Mouse (Mus musculus) T-helper 17 cell (primary cell): ENCODE data around the gene Smdt1.
"Not testable (repeated sequence)": the region's sequence is repeated elsewhere in the genome, so short reads cannot be mapped to it uniquely, and the experiment has no call there.

Experiments used
- in situ Hi-C, 2 experiments: fragments of 300-600 bp; cut with MboI, MseI; formaldehyde crosslinking; loops; 1 replicate in 1 of 2; 2 replicates in 1 of 2; pipeline ENCODE4 v1.15.1; 2025; ENCODE audit warnings: high pct_unique_total_duplicates in 2 of 2

Gene Smdt1

DNA sequence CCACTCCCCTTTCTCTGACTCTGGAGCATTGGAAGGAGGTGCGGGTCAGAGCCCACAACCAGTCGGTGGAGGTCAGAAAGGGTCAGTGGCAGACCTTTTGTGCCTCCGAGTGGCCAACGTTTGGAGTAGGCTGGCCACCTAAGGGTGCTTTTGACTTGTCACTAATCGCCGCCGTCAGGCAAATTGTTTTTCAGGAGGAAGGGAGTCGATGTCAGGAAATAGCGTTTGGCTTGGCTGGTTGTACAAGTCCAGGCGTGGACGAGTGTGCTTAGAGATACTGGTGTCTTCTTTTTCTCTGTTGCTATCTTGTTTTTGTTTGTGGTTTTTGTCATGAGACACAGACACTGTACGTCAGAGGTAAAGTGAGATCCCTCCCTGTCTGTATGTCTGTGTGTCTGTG lies 25.0 kb downstream of the Smdt1 start:
- in situ Hi-C loops, result loop anchor here in 1 of 2 experiments (10.0 kb wide), 1 partner anchor 781 kb away; the partner anchor contains the start of gene Poldip3

GRCm38 (mm10) chr15:82364561-82364960 lies 25.8 kb downstream of the Smdt1 start:
- in situ Hi-C loops, result loop anchor here in 1 of 2 experiments (10.0 kb wide), 1 partner anchor 780 kb away; the partner anchor contains the start of gene Poldip3

DNA sequence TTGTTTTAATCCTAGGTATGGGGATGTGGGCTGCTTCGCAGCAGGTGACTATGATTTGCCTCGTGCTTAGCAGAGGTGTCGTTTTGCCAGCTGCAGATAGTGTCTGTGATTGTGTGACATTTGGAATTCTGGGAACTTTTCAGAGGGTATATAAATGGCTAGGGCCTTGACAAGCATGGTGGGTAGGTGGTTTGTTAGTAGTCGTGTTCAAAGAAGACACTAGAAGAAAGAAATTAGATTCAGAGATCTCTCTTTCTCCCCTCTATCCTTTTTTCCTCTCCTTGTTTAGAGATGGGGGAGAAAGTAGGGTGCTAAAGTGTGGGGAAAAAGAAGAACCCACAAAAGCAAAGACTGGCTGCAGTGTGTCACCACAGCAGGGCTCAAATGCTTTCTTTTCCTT lies 29.4 kb downstream of the Smdt1 start:
- in situ Hi-C loops, result loop anchor here in 1 of 2 experiments (10.0 kb wide), 1 partner anchor 777 kb away; the partner anchor contains the start of gene Poldip3

DNA sequence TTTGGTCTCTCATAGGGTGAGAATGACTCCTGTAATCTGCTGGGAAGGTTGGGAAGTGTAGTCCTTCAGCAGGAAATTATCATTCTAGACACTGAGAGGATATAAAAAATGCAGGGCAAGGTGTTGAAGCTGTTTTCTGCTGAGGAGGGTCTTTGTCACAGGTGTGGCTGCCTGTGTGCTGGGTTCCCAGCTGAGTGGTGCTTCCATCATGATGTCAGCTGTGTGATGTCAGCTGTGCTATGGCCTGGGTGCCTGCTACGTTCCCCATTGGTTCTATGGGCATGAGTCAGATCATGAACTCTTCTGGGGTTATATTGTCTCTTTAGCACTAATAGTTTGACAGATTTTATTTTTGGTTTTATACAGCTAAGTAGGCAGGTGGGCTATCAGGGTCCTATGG lies 30.1 kb downstream of the Smdt1 start:
- in situ Hi-C loops, result loop anchor here in 1 of 2 experiments (10.0 kb wide), 1 partner anchor 776 kb away; the partner anchor contains the start of gene Poldip3

- in situ Hi-C loops, result no loop called here
These were observed 33.7 kb downstream of the Smdt1 start for GRCm38 (mm10) chr15:82372446-82372845.

DNA sequence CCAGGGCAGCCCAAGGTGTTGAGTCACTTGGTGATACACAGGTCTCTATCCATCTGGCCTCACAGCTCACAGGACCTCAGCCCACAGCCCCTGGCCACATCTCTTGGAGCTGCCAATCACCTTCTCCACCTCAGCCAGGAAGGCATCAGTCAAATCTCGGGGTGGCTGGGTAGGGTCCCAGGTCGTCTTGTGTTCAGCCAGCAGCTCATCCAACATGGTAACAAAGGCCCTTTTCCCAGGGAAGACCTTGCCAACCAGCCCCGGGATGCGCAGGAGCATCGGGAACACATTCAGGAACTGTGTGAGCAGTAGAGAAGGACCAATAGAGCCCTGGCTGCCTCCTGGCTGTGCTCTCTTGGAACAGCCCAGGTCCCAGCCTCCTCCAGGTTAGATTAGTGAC lies 34.2 kb downstream of the Smdt1 start:
- in situ Hi-C loops, result no loop called here

DNA sequence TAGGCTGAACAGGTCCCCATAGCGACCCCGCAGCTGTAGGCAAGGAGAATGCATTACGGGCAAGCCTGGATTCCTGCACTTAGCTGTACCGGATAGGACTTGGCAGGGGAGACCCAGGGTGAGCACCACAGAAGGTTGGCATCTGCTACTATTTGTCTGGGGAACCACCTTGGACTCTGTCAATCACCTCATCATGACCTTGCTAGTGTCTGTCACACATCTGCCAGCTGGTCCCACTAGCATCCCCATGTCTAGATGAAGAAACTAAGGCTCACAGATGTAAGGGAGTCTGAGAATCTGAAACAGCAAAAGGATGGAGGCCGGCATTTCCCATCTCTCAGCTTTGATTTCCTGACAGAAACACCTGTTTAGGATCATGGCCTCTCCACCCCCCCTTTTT lies 35.7 kb downstream of the Smdt1 start:
- in situ Hi-C loops, result no loop called here

GRCm38 (mm10) chr15:82375855-82376254 lies 37.1 kb downstream of the Smdt1 start:
- in situ Hi-C loops, result no loop called here

DNA sequence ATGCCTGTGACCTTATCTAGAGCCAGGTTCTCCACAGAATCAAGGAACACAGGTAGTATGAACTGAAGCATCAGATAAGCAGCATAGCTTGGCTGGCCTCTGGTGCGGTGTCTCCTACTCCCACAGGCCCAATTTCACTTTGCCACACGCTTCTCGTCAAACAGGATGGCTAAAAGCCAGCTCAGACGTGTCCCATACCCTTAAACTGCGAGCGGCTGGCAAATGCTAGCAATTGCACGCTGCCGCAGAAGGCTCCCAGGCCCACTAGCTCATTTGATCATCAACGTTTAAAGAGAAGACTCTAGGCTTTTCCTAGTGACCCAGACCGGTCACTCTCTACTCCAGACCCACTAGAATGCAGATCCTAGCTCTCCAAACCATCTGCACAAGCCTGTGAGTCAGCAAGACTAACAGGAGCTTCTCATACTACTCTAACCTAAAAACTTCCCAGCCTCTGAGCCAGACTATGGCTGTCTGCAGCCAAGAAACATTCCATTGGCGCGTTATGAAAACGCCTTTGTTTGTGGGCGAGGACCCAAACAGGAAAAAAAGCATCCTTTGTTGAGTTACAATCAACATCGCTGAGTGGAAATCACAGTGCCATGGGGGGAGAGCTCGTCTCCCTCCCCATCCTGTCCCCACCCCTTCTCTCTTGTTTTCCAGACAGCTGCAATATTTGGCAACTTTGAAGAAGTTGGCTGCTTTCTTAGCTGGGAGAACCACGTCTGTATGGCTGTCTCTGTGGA lies 37.8 kb downstream of the Smdt1 start:
- in situ Hi-C loops, result no loop called here

GRCm38 (mm10) chr15:82377701-82378100 lies 38.9 kb downstream of the Smdt1 start:
- in situ Hi-C loops, result no loop called here

GRCm38 (mm10) chr15:82378261-82379180 lies 39.8 kb downstream of the Smdt1 start:
- in situ Hi-C loops, result no loop called here

DNA sequence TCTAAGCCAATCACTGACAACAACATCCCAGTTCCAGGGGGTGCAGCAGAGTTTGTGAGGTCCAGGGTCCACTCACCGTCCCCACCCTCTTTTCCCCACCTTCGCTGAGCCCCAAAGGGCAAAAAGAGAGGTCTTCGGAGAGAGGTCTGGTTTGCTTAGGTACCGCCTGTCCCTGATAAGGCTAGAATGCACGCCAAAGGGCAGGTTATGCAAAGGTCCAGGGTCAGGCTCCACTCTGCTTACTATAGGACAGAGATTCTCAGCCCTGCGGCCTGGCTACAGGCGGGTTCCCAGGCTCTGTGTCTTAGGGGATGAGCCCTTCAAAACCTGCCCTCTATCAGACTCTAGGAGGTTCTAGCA lies 40.7 kb downstream of the Smdt1 start:
- in situ Hi-C loops, result no loop called here

GRCm38 (mm10) chr15:82379871-82380713 lies 41.3 kb downstream of the Smdt1 start, which contains the start of gene Cyp2d22:
Gene Cyp2d22, minus strand, starts transcription at chr15:82380260.
- in situ Hi-C loops, result no loop called here

- in situ Hi-C loops, result no loop called here
These were observed 41.9 kb downstream of the Smdt1 start for GRCm38 (mm10) chr15:82380714-82381062.

- in situ Hi-C loops, result no loop called here
These were observed 43.7 kb downstream of the Smdt1 start for GRCm38 (mm10) chr15:82382441-82382840.

DNA sequence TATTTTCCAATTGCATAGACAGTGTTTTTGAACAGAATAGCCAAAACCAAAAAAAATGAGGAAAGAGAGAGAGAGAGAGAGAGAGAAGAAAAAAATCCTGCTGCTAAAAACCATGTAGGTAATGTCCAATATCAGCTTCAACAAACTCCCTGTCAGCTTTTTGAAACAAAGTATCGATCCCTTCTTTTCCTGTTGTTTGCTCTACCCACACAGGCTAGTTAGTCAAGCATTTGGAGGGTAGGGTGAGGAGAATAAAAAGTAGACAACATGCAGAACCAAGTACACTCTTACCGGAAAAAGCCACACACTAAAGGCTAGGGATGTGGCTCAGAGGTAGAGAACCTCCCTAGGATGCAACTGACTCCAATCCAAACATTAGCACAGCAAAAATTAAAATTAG lies 47.0 kb downstream of the Smdt1 start:
- in situ Hi-C loops, result no loop called here

GRCm38 (mm10) chr15:82389916-82390315 lies 51.2 kb downstream of the Smdt1 start:
- in situ Hi-C loops, result loop anchor here (5.0 kb wide), 1 partner anchor 62 kb away; no protein-coding TSS in a partner anchor

DNA sequence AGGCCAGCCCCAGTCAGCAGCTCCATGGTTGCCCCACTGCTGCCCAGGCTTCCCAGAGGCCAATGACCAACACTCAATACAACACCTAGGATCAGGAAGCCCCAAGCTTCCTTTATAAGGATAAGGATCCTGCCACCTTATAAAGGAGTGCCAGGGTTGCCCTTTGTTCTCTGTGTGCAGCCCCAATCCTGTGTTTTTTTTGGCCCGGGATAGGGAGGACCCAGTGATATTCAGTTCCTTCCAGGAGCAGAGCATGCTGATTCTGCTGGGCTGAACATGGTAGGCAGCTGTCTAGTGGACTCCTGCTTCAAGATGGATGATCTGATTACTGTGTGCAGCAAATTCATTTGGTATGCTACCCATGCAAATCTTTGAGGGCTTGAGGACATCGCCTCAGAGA lies 55.2 kb downstream of the Smdt1 start, which contains the start of gene Cyp2d11:
Cyp2d11 (minus strand) TSS at position 101 of the 400 bp plus-strand sequence.
- in situ Hi-C loops, result loop anchor here (5.0 kb wide), 1 partner anchor 58 kb away; no protein-coding TSS in a partner anchor

GRCm38 (mm10) chr15:82395955-82396354 lies 57.2 kb downstream of the Smdt1 start:
- in situ Hi-C loops, result not testable (repeated sequence)
